In genomic region chr2:155517455-155518423, GRCm38 (mm10) we compare ENCODE assay signal across 7 mouse cellular contexts. TPM values are rescaled to one million over a fixed set of nuclear protein-coding genes. Genes with fewer than 3 reads are reported as not detected.
DNase-seq lines count a peak whose midpoint lies in the region; ATAC-seq lines count a peak whose summit lies in the region.

Acss2 (plus strand) TSS chr2:155517948.
Ggt7 (minus strand) TSS chr2:155518237.

- peak; percentile 99 for ATAC-seq in intestine, embryonic 16.5 days
- ATAC-seq in midbrain, embryonic 11.5 days (ENCODE audit: low FRiP score): peak; percentile 98

- peak within 1 kb of the TSS; percentile 83 for H3K4me3 ChIP-seq in intestine, embryonic 16.5 days (ENCODE audit: low read length)
- peak within 1 kb of the TSS; percentile 71 for H3K4me3 ChIP-seq in midbrain, embryonic 11.5 days (ENCODE audit: low read depth, low read length)

- peak within 1 kb of the TSS; percentile 85 for H3K4me2 ChIP-seq in intestine, embryonic 16.5 days (ENCODE audit: low read depth, low read length)
- H3K4me2 ChIP-seq in midbrain, embryonic 11.5 days: peak within 1 kb of the TSS; percentile 86

- H3K36me3 ChIP-seq in intestine, embryonic 16.5 days (ENCODE audit: control insufficient read depth, insufficient read depth, low read length): no peaks in the 10 kb centered on the region
- no peaks in the 10 kb centered on the region for H3K36me3 ChIP-seq in midbrain, embryonic 11.5 days (ENCODE audit: control insufficient read depth, insufficient read depth, low read length)

- no peaks in the 10 kb centered on the region for H3K9me3 ChIP-seq in intestine, embryonic 16.5 days (ENCODE audit: control insufficient read depth, low read length)
- no peaks in the 10 kb centered on the region for H3K9me3 ChIP-seq in midbrain, embryonic 11.5 days (ENCODE audit: control insufficient read depth, low read length)

- intact Hi-C loops in left cerebral cortex, postnatal 36 days (cut with DNase I): loop anchor here (2.0 to 5.0 kb wide), 4 partner anchors 67 to 245 kb away; partner anchors contain the start of gene Gss

- H3K27ac ChIP-seq in intestine, embryonic 16.5 days (ENCODE audit: low read length): peak within 1 kb of the TSS; percentile 58; the same call in 1 of the 2 replicates
- no peak within 1 kb of the TSS; the same call in 1 of the 2 replicates for H3K27ac ChIP-seq in midbrain, embryonic 11.5 days (ENCODE audit: low read depth, low read length)

- peak within 1 kb of the TSS; percentile 73 for H3K9ac ChIP-seq in intestine, embryonic 16.5 days (ENCODE audit: low read depth, low read length)
- H3K9ac ChIP-seq in midbrain, embryonic 11.5 days (ENCODE audit: low read length): peak within 1 kb of the TSS; percentile 68

- peaks cover 13% of the 10 kb centered on the region for H3K4me1 ChIP-seq in intestine, embryonic 16.5 days (ENCODE audit: control insufficient read depth, insufficient read depth, low read length)
- H3K4me1 ChIP-seq in midbrain, embryonic 11.5 days (ENCODE audit: control insufficient read depth, insufficient read depth, low read length): peaks cover 14% of the 10 kb centered on the region

- peaks cover 12% of the 10 kb centered on the region; the same call in 1 of the 2 replicates for H3K27me3 ChIP-seq in intestine, embryonic 16.5 days (replicated peaks; ENCODE audit: control insufficient read depth, insufficient read depth, low read length)
- H3K27me3 ChIP-seq in midbrain, embryonic 11.5 days (ENCODE audit: control insufficient read depth, insufficient read depth, low read length): no peaks in the 10 kb centered on the region; the same call in 1 of the 2 replicates

- WGBS in intestine, embryonic 16.5 days: 3% methylated on average over 70 of the region's 70 CpGs
- WGBS in midbrain, embryonic 11.5 days: 5% methylated on average over 66 of the region's 70 CpGs

- peak; percentile 99 for DNase-seq in adrenal gland, adult 8-10 months
- DNase-seq in embryo, embryonic 9.5 days (ENCODE audit: extremely low spot score): peak; percentile 98
- DNase-seq in gastrocnemius, postnatal 4 days (ENCODE audit: low spot score in 2 of 2): peak; percentile 89 to 98
- DNase-seq in left cerebral cortex, postnatal 36 days (ENCODE audit: low spot score in 2 of 2): peak; percentile 97 to 98
- DNase-seq in midbrain, embryonic 11.5 days (ENCODE audit: low spot score, missing footprints): peak; percentile 99
- DNase-seq in skeletal muscle tissue, adult 2 months (ENCODE audit: low read depth, low spot score): peak; percentile 98

RNA-seq across cellular contexts. Expression of gene Acss2, which starts in this region (rescaled TPM):
- total RNA-seq in adrenal gland, adult 8-10 months (2022): 10 to 100 TPM; 41.7 to 70.9 (median 65.8) TPM
- total RNA-seq in gastrocnemius, postnatal 4 days (2021): 10 to 100 TPM; 30.8 to 32.1 TPM
- 25.8 and 29.8 TPM in 2 replicates for polyA plus RNA-seq in intestine, embryonic 16.5 days (2015; fragmentation: Nextera tagmentation; extraction: Ambion mirVana)
- total RNA-seq in left cerebral cortex, postnatal 36 days (2021): 10 to 100 TPM; 60.1 to 61.2 TPM
- polyA plus RNA-seq in midbrain, embryonic 11.5 days (2014; fragmentation: Nextera tagmentation; extraction: Ambion mirVana): 21.9 and 23.1 TPM in 2 replicates

RNA-seq across cellular contexts. Expression of gene Ggt7, which starts in this region (rescaled TPM):
- total RNA-seq in adrenal gland, adult 8-10 months (2022): 1 to 10 TPM; 3.6 to 9.0 (median 6.3) TPM
- 1 to 10 TPM; 1.8 to 2.6 TPM for total RNA-seq in gastrocnemius, postnatal 4 days (2021)
- 4.0 and 4.2 TPM in 2 replicates for polyA plus RNA-seq in intestine, embryonic 16.5 days (2015; fragmentation: Nextera tagmentation; extraction: Ambion mirVana)
- 100 to 1,000 TPM; 114 to 121 TPM for total RNA-seq in left cerebral cortex, postnatal 36 days (2021)
- polyA plus RNA-seq in midbrain, embryonic 11.5 days (2014; fragmentation: Nextera tagmentation; extraction: Ambion mirVana): 10.3 and 12.9 TPM in 2 replicates

Comparison
In these comparisons a context has a peak if more than half of its experiments do, and no peak if none do; other contexts are left out.
1. RNA of gene Ggt7 (total RNA-seq): 114 to 121 TPM in left cerebral cortex, postnatal 36 days; 3.6 to 9.0 TPM in adrenal gland, adult 8-10 months and 1.8 to 2.6 TPM in gastrocnemius, postnatal 4 days; every median in the first group is over 10 times any median in the second.
2. Peak in every context shown above with its lines, with median percentiles within 50 percentile points of each other: DNase-seq.